Mouse (Mus musculus) CH12.LX (cell line): Measurements from ENCODE around the gene Bclaf3. TPM values are rescaled to one million over a fixed set of nuclear protein-coding genes. Genes with fewer than 3 reads are reported as not detected.
"Not testable (repeated sequence)": the region's sequence is repeated elsewhere in the genome, so short reads cannot be mapped to it uniquely, and the experiment has no call there.

Experiments
- DNase-seq: peaks from one replicate; pipeline ENCODE4 v3.0.0-alpha.2; 2013; ENCODE audit errors: extremely low read depth
- H3K27ac ChIP-seq: 2 replicates; pipeline ENCODE4 v1.5.1; 2012; ENCODE audit warnings: low read depth, mild to moderate bottlenecking, control low read depth, moderate library complexity; ENCODE audit not compliant: insufficient read depth
- H3K27me3 ChIP-seq: replicated peaks from 2 replicates; pipeline ENCODE3; 2012; ENCODE audit warnings: inconsistent platforms
- H3K36me3 ChIP-seq, 2 experiments: replicated peaks in 1 of 2; 2 replicates each; pipeline versions ENCODE3 to v1.6.1; 2012; ENCODE audit warnings: inconsistent platforms in 1 of 2, low read length in 1 of 2, mild to moderate bottlenecking in 1 of 2, mixed read lengths in 1 of 2, moderate library complexity in 1 of 2; ENCODE audit not compliant: control insufficient read depth in 1 of 2, insufficient read depth in 1 of 2
- H3K4me1 ChIP-seq, 2 experiments: 2 replicates each; pipeline ENCODE4 v1.6.1; 2012; ENCODE audit warnings: inconsistent platforms in 1 of 2, moderate library complexity in 1 of 2; ENCODE audit not compliant: insufficient read depth in 2 of 2, control insufficient read depth in 1 of 2
- H3K4me2 ChIP-seq: 2 replicates; pipeline ENCODE4 v1.6.1; 2012; ENCODE audit warnings: low read depth, mild to moderate bottlenecking, control low read depth; ENCODE audit not compliant: poor library complexity, insufficient read depth, severe bottlenecking
- H3K4me3 ChIP-seq, 3 experiments: fragments of 150-350 bp in 1 of 3; sonication (generic) in 1 of 3; replicated peaks in 1 of 3; 2 replicates each; pipeline versions ENCODE3 to v1.5.1; 2011 to 2012; ENCODE audit warnings: low read depth in 2 of 3, low read length in 2 of 3, mild to moderate bottlenecking in 2 of 3, moderate library complexity in 2 of 3, control low read depth in 1 of 3, improper control_type of control experiment in 1 of 3, inconsistent platforms in 1 of 3, mixed read lengths in 1 of 3; ENCODE audit not compliant: poor library complexity in 1 of 3
- H3K79me2 ChIP-seq: replicated peaks from 2 replicates; pipeline ENCODE4 v1.6.1; 2012; ENCODE audit warnings: mild to moderate bottlenecking, moderate library complexity; ENCODE audit not compliant: control insufficient read depth, poor library complexity, insufficient read depth, severe bottlenecking; ENCODE audit errors: extremely low read depth
- H3K9ac ChIP-seq: 2 replicates; pipeline ENCODE4 v1.6.1; 2012; ENCODE audit warnings: low read depth, mild to moderate bottlenecking, control low read depth, moderate library complexity; ENCODE audit not compliant: insufficient read depth
- H3K9me3 ChIP-seq: replicated peaks from 2 replicates; pipeline ENCODE3; 2012; ENCODE audit warnings: low read length, inconsistent platforms, mixed read lengths
- CTCF ChIP-seq, 2 experiments: IDR thresholded peaks in 1 of 2; conservative IDR thresholded peaks in 1 of 2; 2 replicates each; pipeline ENCODE4 v1.5.1; 2011 to 2012; ENCODE audit warnings: low read depth in 2 of 2, low read length in 2 of 2, improper control_type of control experiment in 1 of 2, inconsistent platforms in 1 of 2, mild to moderate bottlenecking in 1 of 2, moderate library complexity in 1 of 2
- ELF1 ChIP-seq: IDR thresholded peaks from 2 replicates; pipeline ENCODE4 v1.6.1; 2014; ENCODE audit warnings: low read depth, mild to moderate bottlenecking, inconsistent platforms, low read length, improper control_type of control experiment
- EP300 ChIP-seq: IDR thresholded peaks from 2 replicates; pipeline ENCODE4 v1.6.1; 2011; ENCODE audit warnings: low read length, improper control_type of control experiment
- IRF4 ChIP-seq: IDR thresholded peaks from 2 replicates; pipeline ENCODE4 v1.6.1; 2014; ENCODE audit warnings: low read depth, mild to moderate bottlenecking, inconsistent platforms, low read length, improper control_type of control experiment
- JUND ChIP-seq: conservative IDR thresholded peaks from 2 replicates; pipeline ENCODE4 v1.6.1; 2011; ENCODE audit warnings: low read depth, low read length, improper control_type of control experiment
- MAFK ChIP-seq: IDR thresholded peaks from 2 replicates; pipeline ENCODE4 v1.6.1; 2011; ENCODE audit warnings: low read length, improper control_type of control experiment; ENCODE audit not compliant: insufficient replicate concordance
- MAX ChIP-seq: IDR thresholded peaks from 2 replicates; pipeline ENCODE4 v1.6.1; 2011; ENCODE audit warnings: low read length, improper control_type of control experiment
- MAZ ChIP-seq: IDR thresholded peaks from 2 replicates; pipeline ENCODE4 v1.6.1; 2012; ENCODE audit warnings: low read depth, mild to moderate bottlenecking, inconsistent platforms, low read length, improper control_type of control experiment, moderate library complexity
- MXI1 ChIP-seq: IDR thresholded peaks from 2 replicates; pipeline ENCODE4 v1.6.1; 2011; ENCODE audit warnings: mild to moderate bottlenecking, low read depth, low read length, improper control_type of control experiment
- MYC ChIP-seq: IDR thresholded peaks from 2 replicates; pipeline ENCODE4 v1.6.1; 2011; ENCODE audit warnings: low read depth, mild to moderate bottlenecking, improper control_type of control experiment, low read length
- NELFE ChIP-seq: IDR thresholded peaks from 2 replicates; pipeline ENCODE4 v1.6.1; 2011; ENCODE audit warnings: low read depth, low read length, improper control_type of control experiment
- NRF1 ChIP-seq: IDR thresholded peaks from 2 replicates; pipeline ENCODE4 v1.6.1; 2014; ENCODE audit warnings: low read depth, mild to moderate bottlenecking, inconsistent platforms, low read length, improper control_type of control experiment, moderate library complexity
- PAX5 ChIP-seq: IDR thresholded peaks from 2 replicates; pipeline ENCODE4 v1.6.1; 2012; ENCODE audit warnings: low read length, inconsistent platforms, mixed read lengths
- POLR2A ChIP-seq: IDR thresholded peaks from 2 replicates; pipeline ENCODE4 v1.6.1; 2011; ENCODE audit warnings: low read depth, mild to moderate bottlenecking, improper control_type of control experiment, low read length
- RAD21 ChIP-seq: IDR thresholded peaks from 2 replicates; pipeline ENCODE4 v1.6.1; 2011; ENCODE audit warnings: low read depth, mild to moderate bottlenecking, low read length, improper control_type of control experiment, moderate library complexity
- RCOR1 ChIP-seq: conservative IDR thresholded peaks from 2 replicates; pipeline ENCODE4 v1.6.1; 2012; ENCODE audit warnings: low read depth, mild to moderate bottlenecking, inconsistent platforms, low read length, improper control_type of control experiment
- SIN3A ChIP-seq: IDR thresholded peaks from 2 replicates; pipeline ENCODE4 v1.6.1; 2012; ENCODE audit warnings: low read length, improper control_type of control experiment, inconsistent platforms
- SMC3 ChIP-seq: IDR thresholded peaks from 2 replicates; pipeline ENCODE4 v1.6.1; 2011; ENCODE audit warnings: low read depth, low read length, improper control_type of control experiment
- TCF12 ChIP-seq: IDR thresholded peaks from 2 replicates; pipeline ENCODE4 v1.6.1; 2014; ENCODE audit warnings: low read depth, mild to moderate bottlenecking, inconsistent platforms, low read length, improper control_type of control experiment
- USF1 ChIP-seq: IDR thresholded peaks from 2 replicates; pipeline ENCODE4 v1.6.1; 2014; ENCODE audit warnings: low read depth, mild to moderate bottlenecking, inconsistent platforms, low read length, improper control_type of control experiment
- ZKSCAN1 ChIP-seq: IDR thresholded peaks from 2 replicates; pipeline ENCODE4 v1.6.1; 2012; ENCODE audit warnings: low read depth, inconsistent platforms, low read length, improper control_type of control experiment, borderline replicate concordance
- ZMIZ1 ChIP-seq: IDR thresholded peaks from 2 replicates; pipeline ENCODE4 v1.6.1; 2012; ENCODE audit warnings: low read depth, mild to moderate bottlenecking, inconsistent platforms, low read length, improper control_type of control experiment
- dilution Hi-C: fragments of 300-500 bp; cut with MboI; formaldehyde crosslinking; loops from 2 replicates; pipeline ENCODE4 v1.14.3; 2020; ENCODE audit warnings: low sequenced_read_pairs; ENCODE audit not compliant: extremely low pct_unique_long_range_greater_than_20kb, extremely low pct_ligation_motif_present
- in situ Hi-C: fragments of 300-500 bp; cut with MboI; formaldehyde crosslinking; loops from 3 replicates; pipeline ENCODE4 v1.14.3; 2019; ENCODE audit warnings: low sequenced_read_pairs, low pct_ligation_motif_present, low pct_unique_long_range_greater_than_20kb, mixed read lengths
- polyA plus RNA-seq: library from polyadenylated mRNA; unstranded; fragments of >175 nt; gene quantifications from 2 replicates; pipeline ENCODE4 v1.2.1, GENCODE M21; 2012; ENCODE audit warnings: low read depth; ENCODE audit not compliant: insufficient read length
- total RNA-seq, 2 experiments: library from RNA; depleted of rRNA; stranded (reverse); fragments of 300-350 nt in 1 of 2; fragments of >200 nt in 1 of 2; gene quantifications; 2 replicates each; pipeline ENCODE4 v1.2.3; 2012 to 2014

Gene Bclaf3
- total RNA-seq (2012; rRNA removed): 6.6 and 6.9 TPM in 2 replicates
- 14.6 and 18.0 TPM in 2 replicates for total RNA-seq (2014; rRNA removed)
- 14.3 and 14.7 TPM in 2 replicates for polyA plus RNA-seq

DNA sequence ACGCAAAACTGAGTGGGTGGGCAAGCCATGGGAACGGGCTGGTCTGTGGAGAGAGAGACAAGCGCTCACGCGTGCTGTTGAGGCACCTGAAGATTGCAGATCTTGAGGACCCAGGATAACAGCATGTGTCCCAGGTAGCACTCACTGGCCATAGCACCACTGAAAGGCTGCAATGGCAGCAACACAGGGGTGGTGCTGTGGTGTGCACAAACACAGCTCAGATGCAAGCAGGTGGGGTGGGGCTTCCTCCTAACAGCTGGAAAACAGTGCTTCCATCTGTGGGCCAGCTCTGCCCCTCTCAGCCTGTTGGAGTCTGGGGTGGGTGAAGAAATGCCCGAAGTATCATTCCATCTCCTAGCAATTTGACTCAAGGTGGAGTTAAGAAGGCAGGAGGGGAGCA lies at the start of gene Bclaf3:
Bclaf3 (plus strand) TSS at position 301 of the 400 bp plus-strand sequence.
- TF ChIP-seq MAFK: no peak
- no peak for TF ChIP-seq JUND
- TF ChIP-seq ZKSCAN1: no peak
- no peak for TF ChIP-seq USF1
- no peak for TF ChIP-seq RCOR1
- no peak for TF ChIP-seq NELFE
- TF ChIP-seq SMC3: no peak
- TF ChIP-seq MYC: no peak
- no peak for TF ChIP-seq IRF4
- TF ChIP-seq MAX: no peak
- TF ChIP-seq PAX5: no peak
- no peak for TF ChIP-seq MAZ
- no peak for TF ChIP-seq POLR2A
- no peak for TF ChIP-seq MXI1
- no peak for TF ChIP-seq RAD21
- no peaks in the 10 kb centered on the region for H3K36me3 ChIP-seq
- H3K4me1 ChIP-seq: peaks cover 8 to 10% of the 10 kb centered on the region in 2 experiments
- no peaks in the 10 kb centered on the region for H3K79me2 ChIP-seq
- no peaks in the 10 kb centered on the region for H3K9me3 ChIP-seq
- H3K9ac ChIP-seq: no peak within 1 kb of the TSS
- no peak within 1 kb of the TSS for H3K4me3 ChIP-seq
- no peak within 1 kb of the TSS for H3K27ac ChIP-seq
- H3K4me2 ChIP-seq: no peak within 1 kb of the TSS
- dilution Hi-C loops: no loop called here
- H3K27me3 ChIP-seq: no peaks in the 10 kb centered on the region
- no peak for DNase-seq
- in situ Hi-C loops: no loop called here

DNA sequence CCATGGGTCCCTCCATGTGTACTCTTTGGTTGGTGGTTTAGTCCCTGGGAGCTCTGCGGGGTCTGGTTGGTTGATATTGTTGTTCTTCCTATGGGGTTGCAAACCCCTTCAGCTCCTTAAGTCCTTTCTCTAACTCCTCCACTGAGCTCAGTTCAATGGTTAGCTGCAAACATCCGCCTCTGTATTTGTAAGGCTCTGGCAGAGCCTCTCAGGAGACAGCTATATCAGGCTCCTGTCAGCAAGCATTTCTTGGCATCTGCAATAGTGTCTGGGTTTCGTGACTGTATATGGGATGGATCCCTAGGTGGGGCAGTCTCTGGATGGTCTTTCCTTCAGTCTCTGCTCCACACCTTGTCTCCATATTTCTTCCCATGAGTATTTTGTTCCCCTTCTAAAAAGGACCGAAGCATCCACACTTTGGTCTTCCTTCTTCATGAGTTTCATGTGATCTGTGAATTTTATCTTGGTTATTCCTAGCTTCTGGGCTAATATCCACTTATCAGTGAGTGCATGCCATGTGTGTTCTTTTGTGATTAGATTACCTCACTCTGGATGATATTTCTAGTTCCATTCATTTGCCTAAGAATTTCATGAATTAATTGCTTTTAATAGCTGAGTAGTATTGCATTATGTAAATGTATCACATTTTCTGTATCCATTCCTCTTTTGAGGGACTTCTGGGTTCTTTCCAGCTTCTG lies 48.1 kb upstream of the Bclaf3 start:
- dilution Hi-C loops, DNase-seq: not testable (repeated sequence)

DNA sequence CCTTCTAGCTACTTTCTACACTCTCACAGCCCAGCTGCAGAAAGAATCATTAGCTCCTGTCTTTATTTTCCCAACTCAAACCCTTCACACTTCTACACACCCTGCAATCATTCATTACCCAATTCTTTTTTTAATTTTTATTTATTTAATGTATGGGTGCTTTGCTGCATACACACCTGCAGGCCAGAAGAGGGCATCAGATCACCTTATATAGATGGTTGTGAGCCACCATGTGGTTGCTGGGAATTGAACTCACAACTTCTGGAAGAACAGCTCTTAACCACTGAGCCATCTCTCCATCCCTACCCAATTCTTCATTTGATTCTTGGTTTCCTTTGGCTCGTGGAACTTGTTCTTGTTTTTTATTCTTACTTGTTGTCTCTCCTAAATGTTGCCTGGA lies 42.2 kb upstream of the Bclaf3 start:
- no peak overlapping the region for H3K4me3 ChIP-seq
- dilution Hi-C loops: no loop called here
- no peak overlapping the region for H3K27ac ChIP-seq
- TF ChIP-seq EP300 (no peak), NRF1 (no peak), JUND (no peak), SMC3 (peak; percentile 32), RAD21 (peak; percentile 36), ZMIZ1 (no peak), CTCF (conservative IDR thresholded peaks at IDR 0.05 in 1 of 2, IDR thresholded peaks at IDR 0.05 in 1 of 2; ENCODE audit: low read depth in 2 of 2, low read length in 2 of 2) (peak in 1 of 2 experiments; percentile 51; a peak in 2 of 4 replicates), TCF12 (no peak), SIN3A (no peak), ELF1 (no peak), MYC (no peak)
- TF ChIP-seq, all 38 proteins: peak for 3
- in situ Hi-C loops: no loop called here
- Histone ChIP-seq H3K27me3 (no peaks in the 10 kb centered on the region), H3K9me3 (no peaks in the 10 kb centered on the region), H3K36me3 (no peaks in the 10 kb centered on the region), H3K9ac (no peak overlapping the region), H3K4me1 (no peaks in the 10 kb centered on the region), H3K79me2 (no peaks in the 10 kb centered on the region), H3K4me2 (no peak overlapping the region)
- DNase-seq: no peak

More for the DNA sequence above, 48.1 kb upstream of the Bclaf3 start:
- H3K4me3 ChIP-seq, H3K9me3 ChIP-seq, H3K36me3 ChIP-seq, H3K27me3 ChIP-seq, H3K4me2 ChIP-seq, in situ Hi-C loops, H3K9ac ChIP-seq, H3K27ac ChIP-seq, H3K79me2 ChIP-seq, H3K4me1 ChIP-seq: not testable (repeated sequence)
